Mouse (Mus musculus) hematopoietic multipotent progenitor cell, adult 10-12 weeks (in vitro differentiated cells): ENCODE measurements around the gene Ccdc77. TPM values are rescaled to one million over a fixed set of nuclear protein-coding genes. Genes with fewer than 3 reads are reported as not detected.

Experiments used
- polyA plus RNA-seq: library from polyadenylated mRNA; stranded (reverse); fragments of >175 nt; gene quantifications from 2 replicates; pipeline ENCODE4 v1.2.3, GENCODE M21; 2012; ENCODE audit warnings: low replicate concordance

Gene Ccdc77
- polyA plus RNA-seq: 2.0 and 3.2 TPM in 2 replicates

DNA sequence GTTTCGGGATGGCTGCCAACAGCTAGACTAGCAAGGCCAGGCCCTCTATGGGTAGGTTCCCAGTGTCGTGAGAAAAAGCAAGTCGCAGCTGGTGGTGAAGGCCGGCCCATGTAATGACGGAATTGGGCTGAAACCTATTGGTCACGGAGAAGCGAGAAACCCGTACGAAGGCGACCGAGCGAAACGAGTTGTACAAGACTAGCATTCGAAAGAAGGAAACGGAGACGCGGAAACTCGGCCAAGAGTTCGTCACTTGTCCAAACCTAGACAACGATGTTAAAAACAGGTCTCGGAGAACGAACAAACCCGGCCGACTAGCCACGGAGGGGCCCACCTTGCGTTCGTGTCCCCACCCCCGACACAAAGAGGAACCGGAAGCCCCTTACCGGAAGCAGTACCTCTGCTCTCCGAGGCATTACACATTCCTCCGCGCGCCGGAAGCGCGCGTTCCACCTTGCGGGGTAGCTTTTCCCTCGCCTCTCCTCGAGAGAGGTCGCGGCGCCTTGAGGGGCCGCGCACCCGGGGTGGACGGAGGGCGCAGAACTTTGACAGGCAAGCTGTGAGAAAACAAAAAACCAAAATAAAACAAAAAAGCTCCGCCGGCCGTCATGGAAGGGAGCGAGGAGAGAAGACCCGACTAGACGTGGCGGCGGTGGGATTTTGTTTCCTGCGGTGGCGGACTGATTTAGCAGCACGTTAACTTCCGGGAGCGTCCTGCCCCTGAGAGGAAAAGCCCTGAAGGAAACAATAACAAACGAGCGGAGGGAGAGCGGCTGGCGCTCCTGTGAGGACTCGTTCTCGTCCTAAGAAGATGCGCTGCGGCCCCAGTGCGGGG, at the start of gene Ccdc77, which contains the start of gene Kdm5a:
Gene Ccdc77 (minus strand): TSS at position 687 of the 835 bp plus-strand sequence.
Gene Kdm5a (plus strand): TSS at position 437 of the 835 bp plus-strand sequence.

GRCm38 (mm10) chr6:120294056-120294784, 70.0 kb downstream of the Ccdc77 start, which contains the start of the genes D330020A13Rik and B4galnt3:
Gene D330020A13Rik (plus strand): TSS chr6:120294364.
Gene B4galnt3 (minus strand): TSS chr6:120294559.

Other genes with a start within 250 kb of the Ccdc77 start
- not detected in 2 replicates for gene D330020A13Rik, start 70.0 kb downstream of the Ccdc77 start, polyA plus RNA-seq
- gene B4galnt3, start 69.8 kb downstream of the Ccdc77 start, polyA plus RNA-seq: 0.05 and 0.06 TPM in 2 replicates
- 27.3 and 41.3 TPM in 2 replicates for gene Kdm5a, start 250 bp downstream of the Ccdc77 start, polyA plus RNA-seq
- gene Il17ra, start 98.9 kb upstream of the Ccdc77 start, polyA plus RNA-seq: 90.4 and 175 TPM in 2 replicates
- gene Tmem121b, start 129.4 kb upstream of the Ccdc77 start, polyA plus RNA-seq: 0.63 and 2.0 TPM in 2 replicates
- 12.1 and 13.4 TPM in 2 replicates for gene Hdhd5, start 166.9 kb upstream of the Ccdc77 start, polyA plus RNA-seq